Mouse (Mus musculus): ENCODE results near the gene Krtap24-1. TPM values are rescaled to one million over a fixed set of nuclear protein-coding genes. Genes with fewer than 3 reads are reported as not detected.

Krtap24-1 gene
- polyA plus RNA-seq (2015; fragmentation: Nextera tagmentation; extraction: Ambion mirVana), result not detected in 2 replicates

DNA sequence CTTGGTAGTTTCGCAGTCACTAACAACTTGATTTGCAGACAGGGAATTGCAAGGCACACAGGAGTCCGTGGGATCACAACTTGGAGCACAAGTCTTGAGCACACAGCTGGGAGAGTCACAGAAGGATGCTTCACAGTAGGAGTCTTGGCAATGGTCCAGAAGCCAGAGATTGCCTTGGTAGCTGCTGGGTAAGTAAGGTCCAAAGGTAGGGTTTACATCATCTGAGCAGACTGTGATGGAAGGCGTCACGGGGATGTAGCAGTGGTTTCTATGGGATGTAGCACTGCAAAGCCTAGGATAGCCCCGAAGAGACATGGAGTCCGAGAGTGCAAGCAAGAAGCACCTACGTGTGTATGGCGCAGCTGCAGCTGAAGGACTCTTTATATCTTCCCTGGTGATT is at the start of gene Krtap24-1:
Gene Krtap24-1, minus strand, starts transcription at position 358 of the 400 bp plus-strand sequence.

DNA sequence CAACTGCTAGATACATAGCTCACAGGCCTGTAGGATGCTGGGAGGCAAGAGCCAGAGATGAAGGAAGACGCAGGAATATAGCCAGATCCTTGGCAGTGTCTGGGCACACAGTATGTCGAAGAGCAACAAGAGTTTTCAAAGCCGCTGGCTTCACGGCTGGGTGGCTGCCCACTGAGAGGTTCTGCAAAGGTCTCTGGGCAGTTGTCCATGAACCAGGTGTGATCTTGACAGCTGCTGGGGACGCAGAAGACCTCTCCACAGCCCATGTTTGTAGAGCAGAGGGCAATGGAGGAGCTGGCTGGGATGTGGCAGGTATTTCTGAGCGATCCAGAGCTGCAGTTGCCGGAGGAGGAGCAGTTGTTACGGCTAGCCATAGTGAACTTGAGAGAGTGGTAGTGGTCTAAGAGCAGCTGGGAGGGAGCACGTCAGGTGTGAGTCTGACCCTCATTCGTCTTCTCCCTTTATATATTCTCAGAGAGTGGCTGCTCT is 35.3 kb upstream of the Krtap24-1 start, which contains the start of gene Krtap26-1:
Gene Krtap26-1, minus strand, starts transcription at position 439 of the 489 bp plus-strand sequence.

DNA sequence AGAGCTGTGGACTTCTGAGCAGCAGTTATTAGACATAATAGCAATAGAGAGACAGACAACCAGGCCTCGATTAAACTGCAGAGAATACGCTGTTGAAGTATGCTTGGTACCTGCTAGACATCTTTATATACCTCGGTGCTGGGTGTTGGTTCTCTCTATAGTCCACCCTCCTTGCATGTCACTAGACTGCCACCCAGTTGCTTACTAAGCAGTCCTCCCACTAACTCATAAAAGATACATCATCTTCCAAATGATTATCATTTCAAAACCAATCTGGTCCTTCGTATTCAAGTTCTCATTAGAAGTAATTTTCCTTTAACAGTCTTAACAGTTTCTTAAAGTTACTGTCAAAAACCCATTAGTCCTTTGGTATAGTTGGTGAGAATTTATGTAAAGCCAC is 15.5 kb upstream of the Krtap24-1 start, which contains the start of gene 2310079G19Rik:
Gene 2310079G19Rik, minus strand, starts transcription at position 101 of the 400 bp plus-strand sequence.

DNA sequence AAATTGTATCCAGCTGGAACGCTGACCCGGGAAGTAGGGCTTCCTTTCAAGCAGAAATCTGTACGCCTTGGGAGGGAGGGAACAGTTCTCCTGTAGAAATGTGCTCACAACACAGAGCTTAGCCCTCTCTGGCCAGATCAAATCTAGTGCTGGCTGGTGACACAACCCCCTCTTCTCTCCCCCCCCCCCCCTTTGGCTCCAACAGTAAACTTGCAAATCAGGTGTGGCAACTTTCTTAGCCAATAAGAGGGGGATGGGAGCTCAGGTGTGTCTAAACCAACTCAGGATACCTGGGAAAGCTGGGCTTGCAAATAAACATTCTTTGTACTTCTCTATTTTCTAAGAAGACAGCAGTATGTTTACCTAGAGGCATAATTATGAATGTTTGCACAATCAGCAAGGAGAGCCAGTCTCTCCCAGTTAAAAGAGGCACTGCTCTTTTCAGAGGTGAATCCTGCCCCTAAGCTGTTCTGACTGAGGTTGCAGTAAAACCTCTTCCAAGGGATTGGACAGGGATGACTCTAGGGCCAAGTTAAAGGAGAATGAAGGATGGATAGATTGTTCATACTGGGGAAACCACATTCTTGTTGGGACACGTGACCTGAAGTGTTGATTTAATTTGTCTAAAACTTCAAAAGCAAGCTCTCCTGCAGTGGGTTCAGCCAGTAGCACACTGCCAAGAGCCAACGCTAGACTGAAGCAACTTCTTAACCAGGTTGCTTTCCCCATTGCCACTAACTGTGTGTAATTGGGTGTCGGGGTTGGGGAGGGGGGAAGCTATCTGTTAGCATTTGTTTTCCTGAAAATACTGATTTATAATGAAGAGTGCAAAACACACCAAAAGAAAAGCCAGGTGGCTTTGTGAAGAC is 48.8 kb downstream of the Krtap24-1 start, which contains the start of gene Cldn8:
Gene Cldn8, minus strand, starts transcription at position 139 of the 869 bp plus-strand sequence.

Other genes with a start within 250 kb of the Krtap24-1 start
- gene Cldn17, start 105.3 kb downstream of the Krtap24-1 start, polyA plus RNA-seq (2015; fragmentation: Nextera tagmentation; extraction: Ambion mirVana), result not detected in 2 replicates
- 0.06 TPM in 1 of 2 replicates, not detected in the other for gene Cldn8, start 49.1 kb downstream of the Krtap24-1 start, polyA plus RNA-seq (2015; fragmentation: Nextera tagmentation; extraction: Ambion mirVana)
- not detected in 2 replicates for gene 2310079G19Rik, start 15.4 kb upstream of the Krtap24-1 start, polyA plus RNA-seq (2015; fragmentation: Nextera tagmentation; extraction: Ambion mirVana)
- not detected in 2 replicates for gene Krtap26-1, start 35.5 kb upstream of the Krtap24-1 start, polyA plus RNA-seq (2015; fragmentation: Nextera tagmentation; extraction: Ambion mirVana)
- not detected in 2 replicates for gene Krtap27-1, start 59.4 kb upstream of the Krtap24-1 start, polyA plus RNA-seq (2015; fragmentation: Nextera tagmentation; extraction: Ambion mirVana)
- gene 2310061N02Rik, start 95.7 kb upstream of the Krtap24-1 start, polyA plus RNA-seq (2015; fragmentation: Nextera tagmentation; extraction: Ambion mirVana), result not detected in 2 replicates
- not detected in 2 replicates for gene Krtap13-1, start 116.6 kb upstream of the Krtap24-1 start, polyA plus RNA-seq (2015; fragmentation: Nextera tagmentation; extraction: Ambion mirVana)
- gene Krtap13, start 139.4 kb upstream of the Krtap24-1 start, polyA plus RNA-seq (2015; fragmentation: Nextera tagmentation; extraction: Ambion mirVana), result not detected in 2 replicates
- not detected in 2 replicates for gene 2310034C09Rik, start 146.6 kb upstream of the Krtap24-1 start, polyA plus RNA-seq (2015; fragmentation: Nextera tagmentation; extraction: Ambion mirVana)
- gene 2310057N15Rik, start 161.9 kb upstream of the Krtap24-1 start, polyA plus RNA-seq (2015; fragmentation: Nextera tagmentation; extraction: Ambion mirVana), result not detected in 2 replicates
- gene Gm5965, start 165.6 kb upstream of the Krtap24-1 start, polyA plus RNA-seq (2015; fragmentation: Nextera tagmentation; extraction: Ambion mirVana), result not detected in 2 replicates
- gene Gm20741, start 199.9 kb upstream of the Krtap24-1 start, polyA plus RNA-seq (2015; fragmentation: Nextera tagmentation; extraction: Ambion mirVana), result not detected in 2 replicates
- not detected in 2 replicates for gene Krtap15, start 207.9 kb upstream of the Krtap24-1 start, polyA plus RNA-seq (2015; fragmentation: Nextera tagmentation; extraction: Ambion mirVana)
- not detected in 2 replicates for gene Krtap14, start 213.9 kb upstream of the Krtap24-1 start, polyA plus RNA-seq (2015; fragmentation: Nextera tagmentation; extraction: Ambion mirVana)